9 mouse cellular contexts compared by ENCODE assay signal in the genomic region with DNA sequence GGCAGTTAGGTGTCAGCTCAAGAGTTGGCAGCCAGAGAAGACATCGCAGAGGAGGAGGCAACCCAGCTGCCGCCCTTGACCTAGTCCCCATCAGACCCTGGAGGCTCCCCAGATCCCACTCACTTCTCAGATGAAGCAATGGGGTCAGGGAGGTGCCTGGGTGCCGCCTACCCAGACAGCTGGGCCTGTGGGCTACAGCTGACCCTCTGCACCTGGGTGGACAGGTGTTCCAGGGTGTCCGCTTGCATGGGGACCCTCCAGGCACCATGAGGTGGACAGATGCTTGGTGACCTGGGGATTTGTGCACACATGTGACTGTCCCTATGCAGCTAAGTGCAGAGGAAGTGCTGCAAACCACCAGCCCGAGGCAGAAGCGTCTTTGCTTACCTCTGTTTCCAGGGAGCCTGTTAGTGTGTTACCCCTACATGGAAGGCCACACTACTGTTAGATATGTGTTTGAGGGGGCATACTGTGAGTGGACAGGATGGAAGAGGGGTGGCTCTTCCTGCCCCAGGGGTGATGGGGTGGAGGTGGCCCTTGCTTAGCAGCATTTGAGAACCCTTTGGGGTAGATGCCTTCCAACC. TPM values are rescaled to one million over a fixed set of nuclear protein-coding genes. Genes with fewer than 3 reads are reported as not detected.
DNase-seq lines count a peak whose midpoint lies in the region; ATAC-seq and TF ChIP-seq lines count a peak whose summit lies in the region.
"Had no signal": no experiment of that assay in that cellular context is flagged by ENCODE, and none has a peak within 500 bp of the region (broad histone marks: within the 10 kb centered on the region; RNA-seq: fewer than 3 reads in every experiment).

No protein-coding gene starts in this region.

- intact Hi-C loops in left cerebral cortex, postnatal 4 days (cut with DNase I) = no loop called here

- 70% methylated on average over 6 of the region's 6 CpGs for WGBS in lung, embryonic 14.5 days
- WGBS in embryonic facial prominence, embryonic 15.5 days = 63% methylated on average over 6 of the region's 6 CpGs
- WGBS in liver, embryonic 16.5 days (ENCODE audit: insufficient replicate concordance) = 60% methylated on average over 6 of the region's 6 CpGs

- H3K4me2 ChIP-seq in lung, embryonic 14.5 days = 0 out of 2 replicates have a peak overlapping the region, but pooled peaks have one; percentile 82
- H3K4me2 ChIP-seq in embryonic facial prominence, embryonic 15.5 days (replicated peaks) = no peak overlapping the region
- H3K4me2 ChIP-seq in liver, embryonic 16.5 days (ENCODE audit: low read depth, low read length) = no peak overlapping the region

- peak overlapping the region; percentile 97; the same call in 1 of the 2 replicates for H3K27ac ChIP-seq in lung, embryonic 14.5 days (ENCODE audit: low read depth)
- peak overlapping the region; percentile 98 for H3K27ac ChIP-seq in embryonic facial prominence, embryonic 15.5 days (replicated peaks)
- peak overlapping the region; percentile 90 for H3K27ac ChIP-seq in liver, embryonic 16.5 days (ENCODE audit: low read length)

- H3K9me3 ChIP-seq in lung, embryonic 14.5 days (ENCODE audit: low read depth, low read length) = no peaks in the 10 kb centered on the region
- H3K9me3 ChIP-seq in embryonic facial prominence, embryonic 15.5 days (replicated peaks) = no peaks in the 10 kb centered on the region
- no peaks in the 10 kb centered on the region for H3K9me3 ChIP-seq in liver, embryonic 16.5 days (replicated peaks; ENCODE audit: control insufficient read depth, low read length)

- DNase-seq in cerebellum, adult 11-12 months = peak; percentile 62
- no peak for DNase-seq in cerebellum, adult 18-20 months
- no peak for DNase-seq in lung, embryonic 14.5 days
- no peak for DNase-seq in lung, postnatal 14 days
- DNase-seq in left cerebral cortex, postnatal 4 days = no peak
- no peak for DNase-seq in layer of hippocampus, adult 8-10 months (ENCODE audit: low spot score in 2 of 2)

- peaks cover 56% of the 10 kb centered on the region for H3K4me1 ChIP-seq in lung, embryonic 14.5 days (ENCODE audit: insufficient read depth)
- H3K4me1 ChIP-seq in embryonic facial prominence, embryonic 15.5 days = peaks cover 88% of the 10 kb centered on the region
- peaks cover 86% of the 10 kb centered on the region for H3K4me1 ChIP-seq in liver, embryonic 16.5 days (ENCODE audit: control insufficient read depth, low read depth, low read length)

- no peak for TF ChIP-seq CTCF in lung, embryonic 14.5 days (IDR thresholded peaks at IDR 0.05; ENCODE audit: low read depth)

- no peak for ATAC-seq in lung, embryonic 14.5 days (ENCODE audit: insufficient read depth)
- ATAC-seq in embryonic facial prominence, embryonic 15.5 days (ENCODE audit: insufficient number of reproducible peaks, low FRiP score, low TSS enrichment, low read depth) = no peak
- ATAC-seq in liver, embryonic 16.5 days (ENCODE audit: low read depth) = no peak

- H3K27me3 ChIP-seq in lung, embryonic 14.5 days (ENCODE audit: insufficient read depth, low read length) = no peaks in the 10 kb centered on the region
- no peaks in the 10 kb centered on the region for H3K27me3 ChIP-seq in embryonic facial prominence, embryonic 15.5 days
- H3K27me3 ChIP-seq in liver, embryonic 16.5 days (ENCODE audit: control insufficient read depth, insufficient read depth, low read depth, low read length) = no peaks in the 10 kb centered on the region

- H3K4me3 ChIP-seq in lung, embryonic 14.5 days (ENCODE audit: low read depth, low read length) = no peak overlapping the region
- H3K4me3 ChIP-seq in embryonic facial prominence, embryonic 15.5 days (replicated peaks) = no peak overlapping the region
- H3K4me3 ChIP-seq in liver, embryonic 16.5 days (ENCODE audit: low read depth, low read length) = no peak overlapping the region

- peaks cover 8% of the 10 kb centered on the region; the same call in 1 of the 2 replicates for H3K36me3 ChIP-seq in lung, embryonic 14.5 days (ENCODE audit: insufficient read depth)
- H3K36me3 ChIP-seq in embryonic facial prominence, embryonic 15.5 days = no peaks in the 10 kb centered on the region
- no peaks in the 10 kb centered on the region for H3K36me3 ChIP-seq in liver, embryonic 16.5 days (ENCODE audit: control insufficient read depth, insufficient read depth)

- H3K9ac ChIP-seq in lung, embryonic 14.5 days = peak overlapping the region; percentile 30; the same call in 1 of the 2 replicates
- no peak overlapping the region for H3K9ac ChIP-seq in embryonic facial prominence, embryonic 15.5 days
- H3K9ac ChIP-seq in liver, embryonic 16.5 days (ENCODE audit: low read depth, low read length) = no peak overlapping the region

RNA-seq across cellular contexts. Expression of a gene that starts 3.0 kb away (rescaled TPM):
- 71.8 and 71.9 TPM in 2 replicates for polyA plus RNA-seq in lung, embryonic 14.5 days (2014; fragmentation: Nextera tagmentation; extraction: Ambion mirVana)
- polyA plus RNA-seq in embryonic facial prominence, embryonic 15.5 days (2015; fragmentation: Nextera tagmentation; extraction: Ambion mirVana) = 102 and 116 TPM in 2 replicates
- polyA plus RNA-seq in liver, embryonic 16.5 days (2015; fragmentation: Nextera tagmentation; extraction: Ambion mirVana) = 13.8 and 14.2 TPM in 2 replicates
- 100 to 1,000 TPM; 211 to 228 TPM for total RNA-seq in left cerebral cortex, postnatal 4 days (2021)
- 100 to 1,000 TPM in 2 of 4 experiments, 10 to 100 TPM in 2; 75.7 to 148 (median 96.4) TPM for total RNA-seq in layer of hippocampus, adult 8-10 months (2022)

RNA-seq across cellular contexts. Expression of a gene that starts 9.9 kb away (rescaled TPM):
- polyA plus RNA-seq in lung, embryonic 14.5 days (2014; fragmentation: Nextera tagmentation; extraction: Ambion mirVana) = 8.3 and 9.7 TPM in 2 replicates
- polyA plus RNA-seq in embryonic facial prominence, embryonic 15.5 days (2015; fragmentation: Nextera tagmentation; extraction: Ambion mirVana) = 12.0 and 13.6 TPM in 2 replicates
- 8.4 and 8.7 TPM in 2 replicates for polyA plus RNA-seq in liver, embryonic 16.5 days (2015; fragmentation: Nextera tagmentation; extraction: Ambion mirVana)
- total RNA-seq in left cerebral cortex, postnatal 4 days (2021) = 1 to 10 TPM; 6.0 to 6.1 TPM
- total RNA-seq in layer of hippocampus, adult 8-10 months (2022) = 1 to 10 TPM; 1.8 to 9.0 (median 6.2) TPM

RNA-seq across cellular contexts. Expression of a gene that starts 14.7 kb away (rescaled TPM):
- 32.6 and 34.2 TPM in 2 replicates for polyA plus RNA-seq in lung, embryonic 14.5 days (2014; fragmentation: Nextera tagmentation; extraction: Ambion mirVana)
- 18.3 and 20.4 TPM in 2 replicates for polyA plus RNA-seq in embryonic facial prominence, embryonic 15.5 days (2015; fragmentation: Nextera tagmentation; extraction: Ambion mirVana)
- polyA plus RNA-seq in liver, embryonic 16.5 days (2015; fragmentation: Nextera tagmentation; extraction: Ambion mirVana) = 2.3 and 2.6 TPM in 2 replicates
- total RNA-seq in left cerebral cortex, postnatal 4 days (2021) = 100 to 1,000 TPM; 158 to 163 TPM
- total RNA-seq in layer of hippocampus, adult 8-10 months (2022) = 10 to 100 TPM; 47.2 to 63.6 (median 58.0) TPM

RNA-seq across cellular contexts. Expression of a gene that starts 16.5 kb away (rescaled TPM):
- polyA plus RNA-seq in lung, embryonic 14.5 days (2014; fragmentation: Nextera tagmentation; extraction: Ambion mirVana) = 19.6 and 22.7 TPM in 2 replicates
- 30.9 and 31.8 TPM in 2 replicates for polyA plus RNA-seq in embryonic facial prominence, embryonic 15.5 days (2015; fragmentation: Nextera tagmentation; extraction: Ambion mirVana)
- 0.47 and 0.53 TPM in 2 replicates for polyA plus RNA-seq in liver, embryonic 16.5 days (2015; fragmentation: Nextera tagmentation; extraction: Ambion mirVana)
- total RNA-seq in left cerebral cortex, postnatal 4 days (2021) = 10 to 100 TPM; 25.5 to 28.6 TPM
- total RNA-seq in layer of hippocampus, adult 8-10 months (2022) = 1 to 10 TPM; 7.4 to 8.3 (median 7.9) TPM
- total RNA-seq: neutrophil, adult 5-6 weeks had no signal

RNA-seq across cellular contexts. Expression of a gene that starts 22.2 kb away (rescaled TPM):
- polyA plus RNA-seq in lung, embryonic 14.5 days (2014; fragmentation: Nextera tagmentation; extraction: Ambion mirVana) = 3.8 and 5.5 TPM in 2 replicates
- polyA plus RNA-seq in embryonic facial prominence, embryonic 15.5 days (2015; fragmentation: Nextera tagmentation; extraction: Ambion mirVana) = 9.3 and 10.9 TPM in 2 replicates
- polyA plus RNA-seq in liver, embryonic 16.5 days (2015; fragmentation: Nextera tagmentation; extraction: Ambion mirVana) = 0.44 and 0.65 TPM in 2 replicates
- 100 to 1,000 TPM; 299 to 316 TPM for total RNA-seq in left cerebral cortex, postnatal 4 days (2021)
- 100 to 1,000 TPM; 295 to 345 (median 308) TPM for total RNA-seq in layer of hippocampus, adult 8-10 months (2022)
